Mouse (Mus musculus) lung, postnatal 0 days (tissue): ENCODE data around the gene Gm7247. TPM values are rescaled to one million over a fixed set of nuclear protein-coding genes. Genes with fewer than 3 reads are reported as not detected.

ENCODE experiments used
- ATAC-seq: fragments of 200-750 bp; cut with Nextera tagmentation; 2 replicates; pipeline ENCODE4 v1.8.0; 2017; ENCODE audit warnings: moderate library complexity
- DNase-seq: peaks from one replicate; pipeline ENCODE4 v3.0.0-alpha.2; 2016; ENCODE audit warnings: low spot score
- H3K27ac ChIP-seq: fragments of 300-500 bp; sonication (generic); 2 replicates; pipeline ENCODE4 v1.5.1; 2014; ENCODE audit warnings: antibody characterized with exemption, mild to moderate bottlenecking, low read length, mixed read lengths
- H3K27me3 ChIP-seq: fragments of 300-500 bp; sonication (generic); replicated peaks from 2 replicates; pipeline ENCODE4 v1.6.1; 2014; ENCODE audit warnings: low read length, mixed read lengths; ENCODE audit not compliant: insufficient read depth
- H3K36me3 ChIP-seq: fragments of 300-500 bp; sonication (generic); 2 replicates; pipeline ENCODE4 v1.6.1; 2014; ENCODE audit warnings: low read length, mixed read lengths; ENCODE audit not compliant: insufficient read depth
- H3K4me1 ChIP-seq: fragments of 300-500 bp; sonication (generic); 2 replicates; pipeline ENCODE4 v1.6.1; 2014; ENCODE audit warnings: antibody characterized with exemption, low read depth, low read length, mixed read lengths; ENCODE audit not compliant: insufficient read depth
- H3K4me2 ChIP-seq: fragments of 300-500 bp; sonication (generic); replicated peaks from 2 replicates; pipeline ENCODE4 v1.6.1; 2014; ENCODE audit warnings: low read depth, mild to moderate bottlenecking, low read length, moderate library complexity, mixed read lengths
- H3K4me3 ChIP-seq: fragments of 300-500 bp; sonication (generic); 2 replicates; pipeline ENCODE4 v1.5.1; 2014; ENCODE audit warnings: low read depth, low read length
- H3K9ac ChIP-seq: fragments of 300-500 bp; sonication (generic); replicated peaks from 2 replicates; pipeline ENCODE4 v1.6.1; 2014; ENCODE audit warnings: low read depth, mild to moderate bottlenecking
- H3K9me3 ChIP-seq: fragments of 300-500 bp; sonication (generic); 2 replicates; pipeline ENCODE4 v1.6.1; 2016; ENCODE audit warnings: low read length, mixed read lengths
- CTCF ChIP-seq: IDR thresholded peaks from 2 replicates; pipeline ENCODE4 v1.5.1; 2016; ENCODE audit warnings: antibody characterized with exemption, mild to moderate bottlenecking
- EP300 ChIP-seq: IDR thresholded peaks from 2 replicates; pipeline ENCODE4 v1.6.1; 2016; ENCODE audit warnings: antibody characterized with exemption, mild to moderate bottlenecking, control low read depth
- WGBS: fragments of 180-500 bp; shearing (Covaris S2); extraction: QIAGEN DNeasy Blood & Tissue Kit; methylation state at CpG from one replicate; pipeline ENCODE4 v1.1.7; 2014; 5-methylcytosine and 5-hydroxymethylcytosine counted together
- polyA plus RNA-seq: library from polyadenylated mRNA; unstranded; fragments of >200 nt; fragmentation: Nextera tagmentation; extraction: Ambion mirVana; gene quantifications from 2 replicates; pipeline ENCODE4 v1.2.1, GENCODE M21; 2015

Gene Gm7247
- polyA plus RNA-seq, 1 experiment from 2014 or later, result not detected

DNA sequence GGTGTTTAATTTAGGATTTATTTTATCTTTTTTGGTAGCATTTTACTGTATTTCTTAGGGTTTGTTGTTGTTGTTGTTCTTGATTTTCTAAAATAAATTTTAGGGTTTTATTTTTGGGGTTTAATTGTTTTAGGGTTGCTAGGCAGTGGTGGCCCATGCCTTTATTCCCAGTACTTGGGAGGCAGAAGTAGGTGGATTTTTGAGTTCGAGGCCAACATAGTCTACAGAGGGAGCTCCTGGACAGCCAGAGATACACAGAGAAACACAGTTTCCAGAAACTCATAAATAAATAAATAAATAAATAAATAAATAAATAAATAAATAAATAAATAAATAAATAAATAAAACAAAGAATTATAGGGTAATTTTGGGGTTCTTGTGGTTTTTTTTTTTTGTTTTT is 122.1 kb downstream of the Gm7247 start:
- H3K4me2 ChIP-seq, result no peak overlapping the region
- no peaks in the 10 kb centered on the region for H3K36me3 ChIP-seq
- H3K27ac ChIP-seq, result no peak overlapping the region
- DNase-seq (no peak), ATAC-seq (no peak)
- no peaks in the 10 kb centered on the region for H3K27me3 ChIP-seq
- no peak overlapping the region for H3K9ac ChIP-seq
- H3K4me1 ChIP-seq, result no peaks in the 10 kb centered on the region
- TF ChIP-seq CTCF (no peak), EP300 (no peak)
- 89% methylated on average over 1 of the region's 1 CpGs for WGBS
- H3K4me3 ChIP-seq, result no peak overlapping the region
- no peaks in the 10 kb centered on the region for H3K9me3 ChIP-seq

DNA sequence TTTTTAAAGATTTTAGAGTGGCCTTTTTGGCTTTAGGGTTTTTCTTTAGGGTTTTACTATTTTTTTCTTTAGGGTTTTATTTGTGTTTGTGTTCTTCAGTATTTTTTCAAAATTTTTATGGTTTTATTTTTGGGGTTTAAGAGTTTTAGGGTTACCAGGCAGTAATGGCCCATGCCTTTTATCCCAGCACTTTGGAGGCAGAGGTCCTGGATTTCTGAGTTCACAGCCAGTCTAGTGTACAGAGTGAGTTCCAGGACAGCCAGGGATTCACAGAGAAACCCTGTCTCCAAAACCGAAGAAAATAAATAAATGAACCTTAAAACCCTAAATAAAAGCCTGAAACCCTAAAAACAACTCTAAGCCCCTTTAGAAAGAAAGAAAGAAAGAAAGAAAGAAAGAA is 124.6 kb downstream of the Gm7247 start:
- no peak for TF ChIP-seq EP300
- no peak for TF ChIP-seq CTCF
- 77% methylated on average over 1 of the region's 1 CpGs for WGBS
- no peak overlapping the region for H3K4me2 ChIP-seq
- no peak overlapping the region for H3K4me3 ChIP-seq
- no peak overlapping the region for H3K27ac ChIP-seq
- H3K36me3 ChIP-seq, result no peaks in the 10 kb centered on the region
- no peaks in the 10 kb centered on the region for H3K4me1 ChIP-seq
- ATAC-seq (no peak), DNase-seq (no peak)
- H3K9ac ChIP-seq, result no peak overlapping the region
- H3K9me3 ChIP-seq, result no peaks in the 10 kb centered on the region
- H3K27me3 ChIP-seq, result no peaks in the 10 kb centered on the region

DNA sequence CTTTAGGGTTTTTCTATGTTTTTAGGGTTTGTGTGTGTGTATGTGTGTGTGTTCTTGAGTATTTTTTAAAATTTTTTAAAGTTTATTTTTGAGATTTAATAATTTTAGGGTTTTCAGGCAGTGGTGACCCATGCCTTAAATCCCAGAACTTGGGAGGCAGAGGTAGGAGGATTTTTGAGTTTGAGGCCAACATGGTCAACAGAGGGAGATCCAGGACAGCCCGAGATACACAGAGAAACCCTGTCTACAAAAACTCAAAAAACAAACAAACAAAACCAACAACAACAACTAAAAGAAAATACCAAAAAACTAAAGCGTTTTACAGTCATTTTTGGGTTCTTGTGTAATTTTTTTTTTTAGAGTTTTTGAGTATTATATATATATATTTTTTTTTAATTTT is 134.2 kb downstream of the Gm7247 start:
- 74% methylated on average over 2 of the region's 2 CpGs for WGBS
- DNase-seq (no peak), ATAC-seq (no peak)
- Histone ChIP-seq H3K27me3 (no peaks in the 10 kb centered on the region), H3K4me3 (no peak overlapping the region), H3K4me1 (no peaks in the 10 kb centered on the region), H3K9ac (no peak overlapping the region), H3K4me2 (no peak overlapping the region), H3K36me3 (no peaks in the 10 kb centered on the region), H3K9me3 (no peaks in the 10 kb centered on the region), H3K27ac (no peak overlapping the region)
- TF ChIP-seq EP300 (no peak), CTCF (no peak)

DNA sequence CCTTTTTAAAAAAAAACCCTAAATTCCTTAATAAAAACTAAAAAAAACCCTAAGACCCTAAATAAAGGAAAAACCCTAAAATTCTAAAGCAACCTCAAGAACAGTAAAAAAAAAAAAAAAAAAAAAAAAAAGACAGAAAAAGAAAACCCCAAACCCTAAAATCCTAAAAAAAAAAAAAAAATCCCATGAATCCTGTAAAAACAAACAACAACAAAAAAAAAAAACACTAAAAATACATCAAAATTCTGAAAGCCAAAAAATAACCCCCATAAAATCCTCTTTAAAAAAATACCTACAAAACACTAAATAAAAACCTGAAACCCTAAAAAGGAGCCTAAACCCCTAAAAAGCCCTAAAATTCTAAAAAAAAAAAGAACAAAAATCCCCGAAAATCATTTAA is 135.4 kb downstream of the Gm7247 start:
- DNase-seq, result no peak
- Histone ChIP-seq H3K9me3 (no peaks in the 10 kb centered on the region), H3K36me3 (no peaks in the 10 kb centered on the region)

DNA sequence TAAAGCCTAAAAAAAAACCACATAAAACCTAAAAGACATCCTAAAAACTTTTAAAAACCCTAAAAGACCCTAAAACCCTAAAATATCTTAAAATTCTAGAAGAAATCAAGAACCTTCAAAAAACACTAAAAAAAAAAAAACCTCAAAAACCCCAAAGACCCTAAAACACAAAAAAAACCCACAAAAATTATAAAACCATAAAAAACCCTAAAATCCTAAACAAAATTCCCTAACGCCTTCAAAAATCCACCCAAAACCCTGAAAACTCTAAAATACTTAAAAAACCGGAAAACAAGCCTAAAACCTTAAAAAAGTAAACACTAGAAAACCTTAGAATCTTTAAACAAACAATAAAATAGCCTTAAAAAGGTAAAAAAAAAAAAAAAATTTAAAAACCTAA is 136.4 kb downstream of the Gm7247 start:
- TF ChIP-seq CTCF (no peak), EP300 (no peak)
- ATAC-seq, result no peak
- H3K4me2 ChIP-seq, result no peak overlapping the region
- H3K27me3 ChIP-seq, result no peaks in the 10 kb centered on the region
- no peak overlapping the region for H3K9ac ChIP-seq
- no peak overlapping the region for H3K27ac ChIP-seq
- H3K4me3 ChIP-seq, result no peak overlapping the region
- H3K4me1 ChIP-seq, result no peaks in the 10 kb centered on the region
- H3K9me3 ChIP-seq, result no peaks in the 10 kb centered on the region
- DNase-seq, result no peak
- WGBS, result 89% methylated on average over 2 of the region's 2 CpGs
- no peaks in the 10 kb centered on the region for H3K36me3 ChIP-seq

More for the DNA sequence above, 135.4 kb downstream of the Gm7247 start:
- H3K27ac ChIP-seq, result no peak overlapping the region
- no peak for TF ChIP-seq EP300
- no peak for TF ChIP-seq CTCF
- no peak overlapping the region for H3K9ac ChIP-seq
- 81% methylated on average over 1 of the region's 1 CpGs for WGBS
- ATAC-seq, result no peak
- no peak overlapping the region for H3K4me2 ChIP-seq
- no peaks in the 10 kb centered on the region for H3K4me1 ChIP-seq
- no peak overlapping the region for H3K4me3 ChIP-seq
- no peaks in the 10 kb centered on the region for H3K27me3 ChIP-seq

DNA sequence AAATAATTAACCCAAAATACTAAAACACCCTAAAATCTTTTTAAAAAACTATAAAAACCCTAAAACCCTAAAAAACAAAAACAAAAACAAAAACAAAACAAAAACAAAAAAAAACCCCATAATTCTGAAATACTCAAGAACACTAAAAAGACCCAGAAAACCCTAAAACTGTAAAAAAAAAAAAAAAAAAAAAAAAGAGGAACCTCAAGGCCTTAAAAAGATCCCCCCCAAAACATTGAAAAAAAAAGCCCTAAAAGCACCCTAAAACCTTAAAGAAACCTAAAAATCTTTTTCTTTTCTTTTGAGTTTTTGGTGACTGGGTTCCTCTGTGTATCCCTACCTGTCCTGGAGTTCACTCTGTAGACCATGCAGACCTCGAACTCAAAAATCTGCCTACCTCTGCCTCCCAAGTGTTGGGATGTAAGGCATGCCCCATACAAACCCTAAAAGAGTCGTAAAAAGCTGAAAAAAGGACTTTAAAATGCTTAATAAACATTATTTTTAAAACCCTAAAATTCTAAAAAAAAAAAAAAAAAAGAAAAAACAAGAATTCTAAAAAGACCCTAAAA is 138.2 kb downstream of the Gm7247 start:
- no peak overlapping the region for H3K9ac ChIP-seq
- H3K4me3 ChIP-seq, result no peak overlapping the region
- H3K4me1 ChIP-seq, result no peaks in the 10 kb centered on the region
- no peaks in the 10 kb centered on the region for H3K27me3 ChIP-seq
- WGBS, result 82% methylated on average over 2 of the region's 2 CpGs
- H3K9me3 ChIP-seq, result no peaks in the 10 kb centered on the region
- DNase-seq (no peak), ATAC-seq (no peak)
- no peaks in the 10 kb centered on the region for H3K36me3 ChIP-seq
- H3K27ac ChIP-seq, result no peak overlapping the region
- TF ChIP-seq EP300 (no peak), CTCF (no peak)
- H3K4me2 ChIP-seq, result no peak overlapping the region

DNA sequence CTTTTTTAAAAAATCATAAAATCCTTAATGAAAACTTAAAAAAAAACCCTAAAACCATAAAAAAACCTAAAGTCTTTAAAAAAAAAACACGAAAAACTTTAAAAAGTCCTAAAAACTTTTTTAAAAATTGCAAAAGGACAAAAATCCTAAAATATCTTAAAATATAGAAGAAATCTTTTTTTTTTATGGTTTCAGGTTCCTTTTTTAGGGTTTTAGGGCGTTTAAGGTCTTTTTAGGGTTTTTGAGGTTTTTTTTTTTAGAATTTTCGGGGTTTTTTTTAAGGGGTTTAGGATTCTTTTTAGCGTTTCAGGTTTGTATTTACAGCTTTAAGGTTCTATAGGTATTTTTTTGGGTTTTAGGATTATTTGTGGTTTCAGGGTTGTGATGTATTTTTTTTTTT is 138.9 kb downstream of the Gm7247 start:
- Histone ChIP-seq H3K4me1 (no peaks in the 10 kb centered on the region), H3K4me2 (no peak overlapping the region), H3K27ac (no peak overlapping the region), H3K36me3 (no peaks in the 10 kb centered on the region), H3K4me3 (no peak overlapping the region), H3K9me3 (no peaks in the 10 kb centered on the region), H3K9ac (no peak overlapping the region), H3K27me3 (no peaks in the 10 kb centered on the region)
- WGBS, result 88% methylated on average over 4 of the region's 4 CpGs
- TF ChIP-seq CTCF (no peak), EP300 (no peak)
- no peak for DNase-seq
- ATAC-seq, result no peak
